Mouse (Mus musculus) MEL (cell line): ENCODE measurements around the gene Auts2. TPM values are rescaled to one million over a fixed set of nuclear protein-coding genes. Genes with fewer than 3 reads are reported as not detected.

Experiments used
- DNase-seq: peaks from one replicate; pipeline ENCODE4 v3.0.0; 2011; ENCODE audit warnings: low read depth, low spot score
- H3K27ac ChIP-seq: 2 replicates; pipeline ENCODE4 v1.5.1; 2012; ENCODE audit warnings: low read depth, mild to moderate bottlenecking, control low read depth, low read length, moderate library complexity; ENCODE audit not compliant: control insufficient read depth
- H3K27me3 ChIP-seq, 2 experiments: fragments of 150-350 bp in 1 of 2; sonication (generic) in 1 of 2; 2 replicates each; pipeline ENCODE4 v1.6.1; 2012; ENCODE audit warnings: low read length in 2 of 2, mild to moderate bottlenecking in 2 of 2, improper control_type of control experiment in 1 of 2, moderate library complexity in 1 of 2; ENCODE audit not compliant: insufficient read depth in 2 of 2, control insufficient read depth in 1 of 2
- H3K36me3 ChIP-seq, 2 experiments: 2 replicates each; pipeline ENCODE4 v1.6.1; 2012 to 2014; ENCODE audit warnings: low read length in 2 of 2, improper control_type of control experiment in 1 of 2, inconsistent platforms in 1 of 2, mild to moderate bottlenecking in 1 of 2; ENCODE audit not compliant: insufficient read depth in 2 of 2, control insufficient read depth in 1 of 2
- H3K4me1 ChIP-seq, 2 experiments: fragments of 150-350 bp in 1 of 2; sonication (generic) in 1 of 2; 2 replicates each; pipeline ENCODE4 v1.6.1; 2012; ENCODE audit warnings: low read length in 2 of 2, improper control_type of control experiment in 1 of 2, mild to moderate bottlenecking in 1 of 2; ENCODE audit not compliant: insufficient read depth in 2 of 2, control insufficient read depth in 1 of 2
- H3K4me3 ChIP-seq, 2 experiments: fragments of 150-350 bp in 1 of 2; sonication (generic) in 1 of 2; 2 replicates each; pipeline ENCODE4 v1.5.1; 2012; ENCODE audit warnings: low read depth in 2 of 2, low read length in 2 of 2, mild to moderate bottlenecking in 2 of 2, moderate library complexity in 2 of 2, control low read depth in 1 of 2, improper control_type of control experiment in 1 of 2; ENCODE audit not compliant: control insufficient read depth in 1 of 2, insufficient read depth in 1 of 2
- H3K79me2 ChIP-seq: 2 replicates; pipeline ENCODE4 v1.6.1; 2012; ENCODE audit warnings: mild to moderate bottlenecking, low read length, moderate library complexity; ENCODE audit not compliant: control insufficient read depth, poor library complexity, insufficient read depth
- H3K9ac ChIP-seq: 2 replicates; pipeline ENCODE4 v1.6.1; 2012; ENCODE audit warnings: low read depth, mild to moderate bottlenecking, control low read depth, low read length, moderate library complexity; ENCODE audit not compliant: control insufficient read depth, poor library complexity, severe bottlenecking
- H3K9me3 ChIP-seq: fragments of 150-350 bp; sonication (generic); replicated peaks from 2 replicates; pipeline ENCODE4 v1.6.1; 2012; ENCODE audit warnings: mild to moderate bottlenecking, low read length, improper control_type of control experiment, moderate library complexity; ENCODE audit not compliant: insufficient read depth
- EP300 ChIP-seq, 2 experiments: IDR thresholded peaks; 2 replicates each; pipeline ENCODE4 v1.6.1; 2011; ENCODE audit warnings: improper control_type of control experiment in 2 of 2, low read length in 2 of 2, low read depth in 1 of 2, mild to moderate bottlenecking in 1 of 2
- ETS1 ChIP-seq: IDR thresholded peaks from 2 replicates; pipeline ENCODE4 v1.6.1; 2012; ENCODE audit warnings: low read depth, mild to moderate bottlenecking, inconsistent platforms, low read length, improper control_type of control experiment, moderate library complexity
- GATA1 ChIP-seq: IDR thresholded peaks from 2 replicates; pipeline ENCODE4 v1.6.1; 2011; ENCODE audit warnings: low read depth, low read length, improper control_type of control experiment
- MAFK ChIP-seq: IDR thresholded peaks from 2 replicates; pipeline ENCODE4 v1.6.1; 2011; ENCODE audit warnings: low read depth, mild to moderate bottlenecking, low read length, improper control_type of control experiment, borderline replicate concordance
- MAX ChIP-seq: IDR thresholded peaks from 2 replicates; pipeline ENCODE4 v1.6.1; 2011; ENCODE audit warnings: low read length, improper control_type of control experiment
- MEF2A ChIP-seq: IDR thresholded peaks from 2 replicates; pipeline ENCODE4 v1.6.1; 2014; ENCODE audit warnings: low read depth, mild to moderate bottlenecking, inconsistent platforms, low read length, improper control_type of control experiment; ENCODE audit not compliant: poor library complexity, insufficient replicate concordance, severe bottlenecking; ENCODE audit errors: extremely low read depth
- MXI1 ChIP-seq: IDR thresholded peaks from 2 replicates; pipeline ENCODE4 v1.6.1; 2011; ENCODE audit warnings: mild to moderate bottlenecking, low read depth, low read length, improper control_type of control experiment
- NELFE ChIP-seq: IDR thresholded peaks from 2 replicates; pipeline ENCODE4 v1.6.1; 2011; ENCODE audit warnings: low read depth, low read length, improper control_type of control experiment
- NRF1 ChIP-seq: IDR thresholded peaks from 2 replicates; pipeline ENCODE4 v1.6.1; 2014; ENCODE audit warnings: low read depth, mild to moderate bottlenecking, inconsistent platforms, low read length, improper control_type of control experiment, moderate library complexity; ENCODE audit not compliant: poor library complexity, insufficient read depth, severe bottlenecking
- POLR2AphosphoS2 ChIP-seq: IDR thresholded peaks from 2 replicates; pipeline ENCODE4 v1.6.1; 2011; ENCODE audit warnings: low read length, improper control_type of control experiment
- SMC3 ChIP-seq: IDR thresholded peaks from 2 replicates; pipeline ENCODE4 v1.6.1; 2011; ENCODE audit warnings: low read depth, low read length, improper control_type of control experiment
- TAL1 ChIP-seq: IDR thresholded peaks from 2 replicates; pipeline ENCODE4 v1.6.1; 2012; ENCODE audit warnings: mild to moderate bottlenecking, inconsistent platforms, low read length, moderate library complexity, mixed read lengths
- TBP ChIP-seq: IDR thresholded peaks from 2 replicates; pipeline ENCODE4 v1.8.0; 2011; ENCODE audit warnings: low read depth, low read length, improper control_type of control experiment
- TCF12 ChIP-seq: IDR thresholded peaks from 2 replicates; pipeline ENCODE4 v1.6.1; 2014; ENCODE audit warnings: low read depth, mild to moderate bottlenecking, inconsistent platforms, low read length, improper control_type of control experiment, moderate library complexity
- USF1 ChIP-seq: IDR thresholded peaks from 2 replicates; pipeline ENCODE4 v1.6.1; 2014; ENCODE audit warnings: low read depth, mild to moderate bottlenecking, inconsistent platforms, low read length, improper control_type of control experiment, moderate library complexity
- ZC3H11A ChIP-seq: IDR thresholded peaks from 2 replicates; pipeline ENCODE4 v1.6.1; 2012; ENCODE audit warnings: low read depth, mild to moderate bottlenecking, inconsistent platforms, low read length, improper control_type of control experiment
- ZKSCAN1 ChIP-seq: IDR thresholded peaks from 2 replicates; pipeline ENCODE4 v1.6.1; 2012; ENCODE audit warnings: low read depth, mild to moderate bottlenecking, inconsistent platforms, low read length, improper control_type of control experiment, moderate library complexity
- ZMIZ1 ChIP-seq: IDR thresholded peaks from 2 replicates; pipeline ENCODE4 v1.6.1; 2012; ENCODE audit warnings: low read depth, mild to moderate bottlenecking, inconsistent platforms, low read length, improper control_type of control experiment, moderate library complexity
- polyA plus RNA-seq, 2 experiments: library from polyadenylated mRNA; stranded (reverse) in 1 of 2; unstranded in 1 of 2; fragments of >175 nt in 1 of 2; fragments of >200 nt in 1 of 2; gene quantifications; 2 replicates each; pipeline versions ENCODE4 v1.2.1 to v1.2.4; 2012; ENCODE audit warnings: low replicate concordance in 2 of 2, low read depth in 1 of 2; ENCODE audit not compliant: insufficient read length in 2 of 2, insufficient read depth in 1 of 2, missing spikeins in 1 of 2
- total RNA-seq: library from RNA; depleted of rRNA; stranded (reverse); fragments of 300-350 nt; gene quantifications from 2 replicates; pipeline ENCODE4 v1.2.3, GENCODE M21; 2012

The Auts2 gene
- total and polyA plus RNA-seq, 3 experiments = not detected

DNA sequence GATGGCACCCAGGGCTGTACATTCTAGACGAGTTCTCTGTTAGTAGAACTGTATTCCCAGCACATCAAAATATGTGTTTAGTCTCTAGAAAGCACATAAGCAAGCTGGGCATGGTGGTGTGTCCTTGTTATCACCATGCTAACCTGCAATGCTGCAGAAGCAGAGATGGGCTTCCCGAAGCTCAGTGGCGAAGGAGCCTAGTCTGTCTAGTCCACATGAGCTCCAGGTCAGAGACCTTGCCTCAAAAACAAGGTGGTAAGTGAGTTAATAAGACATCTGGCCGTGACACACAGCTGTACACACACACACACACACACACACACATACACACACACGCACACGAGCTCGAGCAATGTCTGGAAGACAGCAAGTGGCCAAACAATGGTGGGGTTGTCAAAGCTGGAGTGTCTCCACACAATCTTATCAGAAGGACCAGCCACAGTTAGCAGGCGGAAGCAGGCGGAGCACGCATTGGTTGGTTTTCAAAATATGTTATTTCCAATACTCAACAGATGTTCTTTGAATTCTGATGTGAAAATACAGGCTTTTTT lies 729.1 kb downstream of the Auts2 start:
- Histone ChIP-seq H3K4me3 (peak overlapping the region; percentile 18 to 38; a peak in 3 of 4 replicates), H3K4me1 (peaks cover 7 to 20% of the 10 kb centered on the region in 2 experiments; a peak in 3 of 4 replicates), H3K27me3 (no peaks in the 10 kb centered on the region), H3K36me3 (peaks cover 0 to 5% of the 10 kb centered on the region in 2 experiments; a peak in 2 of 4 replicates), H3K9ac (peak overlapping the region; percentile 36; the same call in 1 of the 2 replicates), H3K79me2 (no peaks in the 10 kb centered on the region), H3K27ac (peak overlapping the region; percentile 89), H3K9me3 (no peaks in the 10 kb centered on the region)
- peak; percentile 66 for DNase-seq
- no peak for TF ChIP-seq POLR2AphosphoS2
- no peak for TF ChIP-seq USF1
- no peak for TF ChIP-seq MEF2A
- TF ChIP-seq MAX = 0 out of 2 replicates have a peak, but pooled peaks have one; percentile 18
- TF ChIP-seq ZKSCAN1 = no peak
- TF ChIP-seq ETS1 = peak; percentile 55
- peak; percentile 53; the same call in 1 of the 2 replicates for TF ChIP-seq GATA1
- no peak for TF ChIP-seq SMC3
- TF ChIP-seq TBP = no peak
- TF ChIP-seq MXI1 = no peak
- no peak for TF ChIP-seq MAFK
- TF ChIP-seq NELFE = no peak
- peak; percentile 65 for TF ChIP-seq TCF12
- peak in 1 of 2 experiments; percentile 52; a peak in 1 of 4 replicates for TF ChIP-seq EP300 (IDR thresholded peaks at IDR 0.05; ENCODE audit: low read depth in 1 of 2, low read length in 2 of 2)
- no peak for TF ChIP-seq ZC3H11A
- no peak for TF ChIP-seq ZMIZ1
- TF ChIP-seq TAL1 = peak; percentile 54

DNA sequence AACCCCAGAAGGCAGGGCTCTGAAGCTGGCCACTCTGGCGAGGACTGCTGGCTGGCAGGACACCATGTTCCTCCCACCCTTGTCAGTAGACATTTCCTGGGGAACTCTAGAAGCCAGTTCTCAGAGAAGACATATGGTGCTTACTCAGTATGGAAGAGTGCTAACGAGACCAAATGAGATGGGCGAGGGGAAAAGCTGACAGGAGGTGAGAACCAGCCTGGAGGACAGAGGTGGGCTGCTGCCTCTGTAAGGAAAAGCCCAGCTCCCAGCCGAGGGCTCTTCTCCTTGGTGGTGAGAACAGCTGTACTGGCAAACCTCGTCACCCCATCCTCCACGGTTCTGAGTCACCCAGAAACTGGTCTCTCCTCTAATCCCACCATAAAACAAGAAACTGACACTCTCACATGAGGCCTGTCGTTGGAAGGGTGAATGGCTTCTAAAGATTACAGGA lies 729.8 kb downstream of the Auts2 start:
- DNase-seq = peak; percentile 6
- no peak for TF ChIP-seq NRF1
- TF ChIP-seq, all 39 proteins: peak for 0
- no peak overlapping the region for H3K9ac ChIP-seq
- H3K4me1 ChIP-seq = peaks cover 7 to 20% of the 10 kb centered on the region in 2 experiments; a peak in 3 of 4 replicates
- H3K79me2 ChIP-seq = no peaks in the 10 kb centered on the region
- H3K9me3 ChIP-seq = no peaks in the 10 kb centered on the region
- no peaks in the 10 kb centered on the region for H3K27me3 ChIP-seq
- peak overlapping the region; percentile 89 for H3K27ac ChIP-seq
- H3K4me3 ChIP-seq = no peak overlapping the region
- peaks cover 0 to 5% of the 10 kb centered on the region in 2 experiments; a peak in 2 of 4 replicates for H3K36me3 ChIP-seq
